Mouse (Mus musculus): ENCODE data around the gene Vezt. TPM values are rescaled to one million over a fixed set of nuclear protein-coding genes. Genes with fewer than 3 reads are reported as not detected.

Vezt gene
- polyA plus RNA-seq, 1 experiment from 2014 or later = 11.3 TPM

DNA sequence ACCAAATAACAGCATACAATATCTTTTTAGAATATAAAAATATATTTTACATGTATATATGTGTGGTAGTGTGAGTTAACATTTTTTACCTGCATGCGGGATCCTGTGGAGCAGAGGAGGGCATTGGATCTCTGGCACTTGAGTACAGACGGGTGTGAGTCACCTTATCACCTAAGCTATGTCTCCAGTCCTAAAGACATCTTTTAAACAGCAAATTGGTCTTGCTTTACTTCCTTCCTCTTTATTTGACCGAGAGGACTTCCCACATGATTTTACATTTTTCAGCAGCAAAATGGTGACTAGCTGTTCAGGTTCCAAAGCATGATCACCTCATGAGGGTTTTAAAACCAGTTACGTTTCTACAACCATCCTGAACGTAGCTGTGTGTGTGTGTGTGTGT lies 124.3 kb downstream of the Vezt start:
- Histone ChIP-seq H3K9ac (no peak overlapping the region; the same call in 1 of the 2 replicates), H3K4me1 (replicated peaks) (peaks cover 56% of the 10 kb centered on the region), H3K27me3 (no peaks in the 10 kb centered on the region), H3K27ac (peak overlapping the region; percentile 80), H3K9me3 (replicated peaks) (no peaks in the 10 kb centered on the region), H3K4me3 (replicated peaks) (no peak overlapping the region), H3K4me2 (no peak overlapping the region), H3K36me3 (no peaks in the 10 kb centered on the region)
- ATAC-seq (ENCODE audit: low read depth) (peak; percentile 56), DNase-seq (no peak)
- WGBS (ENCODE audit: insufficient replicate concordance) = 28% methylated on average over 5 of the region's 5 CpGs

GRCm38 (mm10) chr10:93909811-93910446 lies 125.7 kb downstream of the Vezt start:
- no peak overlapping the region for H3K4me2 ChIP-seq
- H3K27me3 ChIP-seq = no peaks in the 10 kb centered on the region
- H3K36me3 ChIP-seq = no peaks in the 10 kb centered on the region
- H3K27ac ChIP-seq = peak overlapping the region; percentile 44; the same call in 1 of the 2 replicates
- H3K4me1 ChIP-seq (replicated peaks) = peaks cover 46% of the 10 kb centered on the region
- no peak overlapping the region for H3K9ac ChIP-seq
- no peak overlapping the region for H3K4me3 ChIP-seq (replicated peaks)
- no peaks in the 10 kb centered on the region for H3K9me3 ChIP-seq (replicated peaks)
- WGBS (ENCODE audit: insufficient replicate concordance) = 68% methylated on average over 5 of the region's 5 CpGs
- ATAC-seq (ENCODE audit: low read depth) (no peak), DNase-seq (no peak)

GRCm38 (mm10) chr10:93909015-93909414 lies 126.6 kb downstream of the Vezt start:
- Histone ChIP-seq H3K9me3 (replicated peaks) (no peaks in the 10 kb centered on the region), H3K36me3 (no peaks in the 10 kb centered on the region), H3K27me3 (no peaks in the 10 kb centered on the region), H3K4me3 (replicated peaks) (no peak overlapping the region), H3K27ac (no peak overlapping the region), H3K4me1 (replicated peaks) (peaks cover 45% of the 10 kb centered on the region), H3K4me2 (no peak overlapping the region), H3K9ac (no peak overlapping the region)
- 70% methylated on average over 1 of the region's 1 CpGs for WGBS (ENCODE audit: insufficient replicate concordance)
- no peak for ATAC-seq (ENCODE audit: low read depth)
- no peak for DNase-seq

GRCm38 (mm10) chr10:93908540-93908939 lies 127.1 kb downstream of the Vezt start:
- Histone ChIP-seq H3K9ac (no peak overlapping the region), H3K27ac (no peak overlapping the region), H3K4me3 (replicated peaks) (no peak overlapping the region), H3K4me1 (replicated peaks) (peaks cover 43% of the 10 kb centered on the region), H3K4me2 (no peak overlapping the region), H3K27me3 (no peaks in the 10 kb centered on the region), H3K36me3 (no peaks in the 10 kb centered on the region), H3K9me3 (replicated peaks) (no peaks in the 10 kb centered on the region)
- ATAC-seq (ENCODE audit: low read depth) (no peak), DNase-seq (no peak)
- WGBS (ENCODE audit: insufficient replicate concordance) = 56% methylated on average over 7 of the region's 7 CpGs

- H3K4me1 ChIP-seq (replicated peaks) = peaks cover 32% of the 10 kb centered on the region
- no peaks in the 10 kb centered on the region for H3K27me3 ChIP-seq
- H3K9ac ChIP-seq = no peak overlapping the region
- ATAC-seq (ENCODE audit: low read depth) (no peak), DNase-seq (no peak)
- WGBS (ENCODE audit: insufficient replicate concordance) = 70% methylated on average over 10 of the region's 10 CpGs
- H3K9me3 ChIP-seq (replicated peaks) = no peaks in the 10 kb centered on the region
- no peak overlapping the region for H3K4me3 ChIP-seq (replicated peaks)
- H3K36me3 ChIP-seq = no peaks in the 10 kb centered on the region
- no peak overlapping the region for H3K4me2 ChIP-seq
- no peak overlapping the region for H3K27ac ChIP-seq
Measured at GRCm38 (mm10) chr10:93907376-93907775, 128.2 kb downstream of the Vezt start.

DNA sequence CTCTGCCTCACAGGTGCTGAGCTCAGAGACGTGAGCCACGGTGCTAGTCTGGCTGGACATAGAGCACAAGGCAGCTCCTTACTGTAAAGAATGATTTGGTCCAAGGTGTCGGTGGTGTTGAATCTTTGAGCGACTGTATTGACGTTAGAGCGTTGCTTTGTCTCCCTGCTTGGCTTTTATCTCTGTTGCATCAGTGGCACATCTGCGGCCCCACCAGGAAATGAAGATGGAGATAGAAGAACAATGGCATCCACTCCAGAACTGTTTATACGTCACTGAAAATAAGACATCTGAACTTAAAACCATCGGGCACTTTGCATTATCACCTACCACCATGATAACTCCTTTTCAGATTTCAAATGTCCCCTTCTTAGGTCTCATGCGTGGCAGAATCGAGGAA lies 135.7 kb downstream of the Vezt start:
- Histone ChIP-seq H3K4me2 (no peak overlapping the region), H3K27me3 (peaks cover 4% of the 10 kb centered on the region; the same call in 1 of the 2 replicates), H3K9ac (no peak overlapping the region), H3K4me1 (replicated peaks) (peaks cover 25% of the 10 kb centered on the region), H3K36me3 (no peaks in the 10 kb centered on the region), H3K4me3 (replicated peaks) (no peak overlapping the region), H3K27ac (no peak overlapping the region), H3K9me3 (replicated peaks) (no peaks in the 10 kb centered on the region)
- DNase-seq (no peak), ATAC-seq (ENCODE audit: low read depth) (no peak)
- 57% methylated on average over 11 of the region's 11 CpGs for WGBS (ENCODE audit: insufficient replicate concordance)

DNA sequence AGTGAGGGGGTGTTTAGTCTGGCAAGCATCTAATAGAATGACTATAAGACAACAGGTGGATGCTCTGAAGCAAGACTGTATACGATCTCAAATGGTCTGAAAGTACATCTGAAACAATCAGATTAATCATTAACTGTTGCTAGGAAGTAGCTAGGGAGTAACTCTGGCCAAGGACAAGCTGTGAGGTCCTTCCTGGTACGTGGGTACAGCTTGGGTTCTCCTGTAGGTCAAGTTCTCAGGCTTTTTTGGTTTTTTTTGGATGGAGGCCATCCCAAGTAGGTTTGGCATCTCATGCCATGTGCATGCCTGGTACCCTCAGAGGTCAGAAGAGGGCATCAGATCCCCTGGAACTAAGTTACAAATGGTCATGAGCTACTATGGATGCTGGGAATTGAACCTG lies 136.3 kb downstream of the Vezt start:
- DNase-seq (no peak), ATAC-seq (ENCODE audit: low read depth) (no peak)
- H3K27me3 ChIP-seq = peaks cover 4% of the 10 kb centered on the region; the same call in 1 of the 2 replicates
- peaks cover 29% of the 10 kb centered on the region for H3K4me1 ChIP-seq (replicated peaks)
- no peak overlapping the region for H3K4me3 ChIP-seq (replicated peaks)
- no peaks in the 10 kb centered on the region for H3K9me3 ChIP-seq (replicated peaks)
- H3K4me2 ChIP-seq = no peak overlapping the region
- H3K27ac ChIP-seq = no peak overlapping the region
- WGBS (ENCODE audit: insufficient replicate concordance) = 65% methylated on average over 2 of the region's 2 CpGs
- H3K9ac ChIP-seq = no peak overlapping the region
- H3K36me3 ChIP-seq = no peaks in the 10 kb centered on the region

DNA sequence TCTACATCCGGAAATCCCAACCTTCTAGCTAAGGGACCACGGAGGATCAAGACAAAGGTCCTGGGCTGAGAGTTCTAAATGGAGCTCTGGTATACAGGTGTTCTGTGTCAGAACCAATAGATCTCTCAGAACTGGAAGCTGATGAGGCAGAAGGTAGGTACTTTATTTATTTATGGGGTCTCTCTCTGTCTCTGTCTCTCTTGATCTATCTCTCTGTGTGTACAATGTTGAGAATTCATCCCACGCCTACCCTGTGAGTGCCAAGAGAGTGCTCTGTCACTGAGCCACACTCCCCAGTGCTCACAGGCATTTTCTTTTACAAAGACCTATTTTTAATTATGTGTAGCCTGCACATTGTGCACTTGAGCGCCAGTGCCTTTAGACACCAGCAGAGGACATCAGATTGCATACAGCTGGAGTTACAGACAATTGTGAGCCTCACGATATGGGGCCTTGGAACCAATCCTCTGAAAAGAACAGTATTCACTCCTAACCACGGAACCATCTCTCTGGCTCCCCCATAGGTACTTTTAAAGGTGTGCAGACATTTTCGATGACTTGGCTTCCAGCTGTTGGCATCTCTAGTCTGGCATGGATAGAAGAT lies 138.5 kb downstream of the Vezt start, which contains the start of gene Metap2:
TSS of gene Metap2 (minus strand) at position 51 of the 604 bp plus-strand sequence.
- H3K9me3 ChIP-seq (replicated peaks) = no peaks in the 10 kb centered on the region
- no peak for ATAC-seq (ENCODE audit: low read depth)
- peak within 1 kb of the TSS; percentile 7; the same call in 1 of the 2 replicates for H3K27ac ChIP-seq
- DNase-seq = no peak
- H3K36me3 ChIP-seq = no peaks in the 10 kb centered on the region
- no peak within 1 kb of the TSS for H3K4me3 ChIP-seq (replicated peaks)
- no peak within 1 kb of the TSS for H3K9ac ChIP-seq
- H3K4me1 ChIP-seq (replicated peaks) = peaks cover 46% of the 10 kb centered on the region
- 62% methylated on average over 7 of the region's 7 CpGs for WGBS (ENCODE audit: insufficient replicate concordance)
- peaks cover 4% of the 10 kb centered on the region; the same call in 1 of the 2 replicates for H3K27me3 ChIP-seq
- H3K4me2 ChIP-seq = no peak within 1 kb of the TSS

DNA sequence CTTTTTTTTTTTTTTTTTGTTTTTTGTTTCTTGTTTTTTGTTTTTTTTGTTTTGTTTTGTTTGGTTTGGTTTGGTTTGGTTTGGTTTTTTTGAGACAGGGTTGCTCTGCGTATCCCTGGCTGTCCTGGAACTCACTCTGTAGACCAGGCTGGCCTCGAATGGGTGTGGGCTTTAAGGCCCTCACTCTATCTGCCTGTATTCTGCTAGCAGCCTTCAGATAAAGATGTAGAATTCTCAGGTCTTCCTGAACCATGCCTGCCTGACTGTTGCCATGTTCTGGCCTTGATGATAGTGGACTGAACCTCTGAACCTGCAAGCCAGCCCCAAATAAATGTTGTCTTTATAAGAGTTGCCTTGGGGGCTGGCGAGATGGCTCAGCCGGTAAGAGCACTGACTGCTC lies 143.1 kb downstream of the Vezt start:
- WGBS (ENCODE audit: insufficient replicate concordance) = 34% methylated on average over 4 of the region's 4 CpGs
- peak overlapping the region; percentile 25; the same call in 1 of the 2 replicates for H3K4me2 ChIP-seq
- DNase-seq = no peak
- peaks cover 8% of the 10 kb centered on the region; the same call in 1 of the 2 replicates for H3K36me3 ChIP-seq
- no peaks in the 10 kb centered on the region for H3K27me3 ChIP-seq
- peaks cover 62% of the 10 kb centered on the region for H3K4me1 ChIP-seq (replicated peaks)
- peak; percentile 72 for ATAC-seq (ENCODE audit: low read depth)
- H3K4me3 ChIP-seq (replicated peaks) = no peak overlapping the region
- H3K9ac ChIP-seq = peak overlapping the region; percentile 15; the same call in 1 of the 2 replicates
- H3K9me3 ChIP-seq (replicated peaks) = no peaks in the 10 kb centered on the region
- H3K27ac ChIP-seq = peak overlapping the region; percentile 97

GRCm38 (mm10) chr10:93891031-93891430 lies 144.6 kb downstream of the Vezt start:
- peak overlapping the region; percentile 97 for H3K27ac ChIP-seq
- peaks cover 19% of the 10 kb centered on the region for H3K36me3 ChIP-seq
- 23% methylated on average over 1 of the region's 1 CpGs for WGBS (ENCODE audit: insufficient replicate concordance)
- peaks cover 73% of the 10 kb centered on the region for H3K4me1 ChIP-seq (replicated peaks)
- peak overlapping the region; percentile 97 for H3K4me3 ChIP-seq (replicated peaks)
- H3K27me3 ChIP-seq = no peaks in the 10 kb centered on the region
- peak overlapping the region; percentile 88 for H3K4me2 ChIP-seq
- no peaks in the 10 kb centered on the region for H3K9me3 ChIP-seq (replicated peaks)
- ATAC-seq (ENCODE audit: low read depth) (peak; percentile 84), DNase-seq (peak; percentile 81)
- H3K9ac ChIP-seq = peak overlapping the region; percentile 99

DNA sequence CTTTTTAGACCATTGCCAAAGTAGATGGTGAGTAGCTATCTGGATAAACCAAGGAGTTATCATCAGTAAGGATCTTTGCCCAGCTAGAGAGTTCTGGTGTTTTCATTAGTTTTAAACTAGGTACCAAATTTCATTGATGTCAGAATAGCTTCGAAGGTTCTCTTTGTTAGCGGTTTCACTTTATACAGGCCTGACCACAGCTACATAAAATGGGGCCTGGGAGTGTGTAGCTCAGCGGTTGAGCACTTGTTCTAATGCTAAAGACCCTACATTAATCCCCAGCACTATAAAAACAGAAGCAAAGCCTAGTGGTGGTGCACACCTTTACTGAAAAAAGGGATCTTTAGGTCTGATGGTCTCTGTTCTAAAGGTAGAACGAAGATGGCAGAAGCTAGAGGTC lies 145.1 kb downstream of the Vezt start:
- peak overlapping the region; percentile 97 for H3K27ac ChIP-seq
- peak overlapping the region; percentile 88 for H3K4me2 ChIP-seq
- WGBS (ENCODE audit: insufficient replicate concordance) = 56% methylated on average over 4 of the region's 4 CpGs
- no peaks in the 10 kb centered on the region for H3K27me3 ChIP-seq
- H3K36me3 ChIP-seq = peaks cover 24% of the 10 kb centered on the region
- H3K9ac ChIP-seq = peak overlapping the region; percentile 99
- peaks cover 78% of the 10 kb centered on the region for H3K4me1 ChIP-seq (replicated peaks)
- no peaks in the 10 kb centered on the region for H3K9me3 ChIP-seq (replicated peaks)
- DNase-seq (no peak), ATAC-seq (ENCODE audit: low read depth) (no peak)
- H3K4me3 ChIP-seq (replicated peaks) = peak overlapping the region; percentile 97
